Mouse (Mus musculus) liver, embryonic 14.5 days (tissue): ENCODE measurements around the gene Ccl28. TPM values are rescaled to one million over a fixed set of nuclear protein-coding genes. Genes with fewer than 3 reads are reported as not detected.

Experiments used
- ATAC-seq: fragments of 200-750 bp; cut with Nextera tagmentation; 2 replicates; pipeline ENCODE4 v1.8.0; 2017; ENCODE audit warnings: moderate number of reproducible peaks, mild to moderate bottlenecking, moderate library complexity; ENCODE audit not compliant: insufficient read depth
- DNase-seq, 3 experiments: peaks; one replicate each; pipeline ENCODE4 v3.0.0-alpha.2; 2012 to 2013; ENCODE audit warnings: low read depth in 3 of 3, low spot score in 3 of 3
- H3K27ac ChIP-seq: fragments of 300-500 bp; sonication (generic); 2 replicates; pipeline ENCODE4 v1.5.1; 2014; ENCODE audit warnings: moderate library complexity, mild to moderate bottlenecking, control low read depth, inconsistent platforms
- H3K27me3 ChIP-seq: fragments of 300-500 bp; sonication (generic); 2 replicates; pipeline ENCODE4 v1.6.1; 2014; ENCODE audit warnings: mild to moderate bottlenecking, low read length, moderate library complexity; ENCODE audit not compliant: control insufficient read depth, insufficient read depth
- H3K36me3 ChIP-seq: fragments of 300-500 bp; sonication (generic); replicated peaks from 2 replicates; pipeline ENCODE4 v1.6.1; 2014; ENCODE audit warnings: low read depth; ENCODE audit not compliant: control insufficient read depth, insufficient read depth
- H3K4me1 ChIP-seq, 2 experiments: fragments of 200-500 bp in 1 of 2; fragments of 300-500 bp in 1 of 2; sonication (generic) in 1 of 2; replicated peaks; 2 replicates each; pipeline ENCODE4 v1.6.1; 2012 to 2014; ENCODE audit warnings: antibody characterized with exemption in 1 of 2, inconsistent platforms in 1 of 2, low read length in 1 of 2; ENCODE audit not compliant: control insufficient read depth in 2 of 2, insufficient read depth in 2 of 2
- H3K4me2 ChIP-seq: fragments of 300-500 bp; sonication (generic); 2 replicates; pipeline ENCODE4 v1.6.1; 2014; ENCODE audit warnings: low read depth, mild to moderate bottlenecking, control low read depth, moderate library complexity
- H3K4me3 ChIP-seq, 2 experiments: fragments of 200-500 bp in 1 of 2; fragments of 300-500 bp in 1 of 2; sonication (generic) in 1 of 2; 2 replicates each; pipeline ENCODE4 v1.5.1; 2012 to 2014; ENCODE audit warnings: low read depth in 2 of 2, low read length in 2 of 2, mild to moderate bottlenecking in 2 of 2, control low read depth in 1 of 2, inconsistent platforms in 1 of 2, moderate library complexity in 1 of 2; ENCODE audit not compliant: insufficient read depth in 1 of 2
- H3K9ac ChIP-seq: fragments of 300-500 bp; sonication (generic); replicated peaks from 2 replicates; pipeline ENCODE4 v1.6.1; 2014; ENCODE audit warnings: mild to moderate bottlenecking, control low read depth, moderate library complexity
- H3K9me3 ChIP-seq: fragments of 300-500 bp; sonication (generic); 2 replicates; pipeline ENCODE4 v1.6.1; 2016; ENCODE audit warnings: low read length, mixed read lengths; ENCODE audit not compliant: control insufficient read depth
- CTCF ChIP-seq: IDR thresholded peaks from 2 replicates; pipeline ENCODE4 v1.5.1; 2016; ENCODE audit warnings: antibody characterized with exemption, low read depth, control low read depth
- EP300 ChIP-seq: IDR thresholded peaks from 2 replicates; pipeline ENCODE4 v1.6.1; 2016; ENCODE audit warnings: antibody characterized with exemption, low read depth
- WGBS: fragments of 180-500 bp; shearing (Covaris S2); extraction: QIAGEN DNeasy Blood & Tissue Kit; methylation state at CpG from one replicate; pipeline ENCODE4 v1.1.7; 2014; ENCODE audit not compliant: insufficient replicate concordance; 5-methylcytosine and 5-hydroxymethylcytosine counted together
- polyA plus RNA-seq, 2 experiments: library from polyadenylated mRNA; depleted of rRNA in 1 of 2; stranded (reverse) in 1 of 2; unstranded in 1 of 2; fragments of >200 nt; fragmentation: Nextera tagmentation in 1 of 2; extraction: Ambion mirVana in 1 of 2; gene quantifications; 2 replicates each; pipeline versions ENCODE4 v1.2.1 to v1.2.3; 2012 to 2014

Gene Ccl28
- polyA plus RNA-seq, 2 experiments = 0.01 TPM; not detected in 1

DNA sequence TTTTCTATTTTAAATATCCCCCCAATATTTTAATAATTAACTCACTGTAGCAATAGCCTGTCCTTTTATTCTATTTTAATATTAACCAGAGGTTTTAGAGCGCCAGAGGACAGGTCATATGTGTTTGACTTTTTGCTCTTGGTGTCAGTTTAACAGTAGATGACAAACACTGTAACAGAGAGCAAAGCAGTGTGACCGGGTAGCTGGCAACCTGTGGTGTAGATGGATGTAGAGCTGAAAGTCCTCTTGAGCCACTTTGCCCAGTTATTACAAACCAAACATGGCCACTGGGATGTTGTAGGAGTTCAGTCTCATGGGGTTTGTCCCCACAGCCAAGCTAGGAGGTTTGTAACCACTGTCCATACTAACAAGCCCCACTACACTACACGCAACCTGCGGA, 74.8 kb downstream of the Ccl28 start:
- no peak overlapping the region for H3K27ac ChIP-seq
- peaks cover 4% of the 10 kb centered on the region for H3K36me3 ChIP-seq
- TF ChIP-seq EP300 (no peak), CTCF (no peak)
- DNase-seq = no peak
- no peak overlapping the region for H3K4me3 ChIP-seq
- H3K4me1 ChIP-seq = 0 out of 4 replicates have a peak, but pooled peaks cover 2% of the 10 kb centered on the region in 2 experiments
- no peaks in the 10 kb centered on the region for H3K27me3 ChIP-seq
- no peak for ATAC-seq
- 69% methylated on average over 4 of the region's 4 CpGs for WGBS
- H3K9me3 ChIP-seq = no peaks in the 10 kb centered on the region
- no peak overlapping the region for H3K4me2 ChIP-seq
- no peak overlapping the region for H3K9ac ChIP-seq

Other genes starting within 250 kb of the Ccl28 start
- 6.1 and 9.5 TPM in 2 replicates for gene Paip1, start 195.2 kb upstream of the Ccl28 start, polyA plus RNA-seq (2012; rRNA removed)
- gene Paip1, start 195.2 kb upstream of the Ccl28 start, polyA plus RNA-seq (2014; fragmentation: Nextera tagmentation; extraction: Ambion mirVana) = 19.1 and 20.1 TPM in 2 replicates
- 16.1 and 19.5 TPM in 2 replicates for gene 4833420G17Rik, start 161.1 kb upstream of the Ccl28 start, polyA plus RNA-seq (2012; rRNA removed)
- 14.9 and 19.2 TPM in 2 replicates for gene 4833420G17Rik, start 161.1 kb upstream of the Ccl28 start, polyA plus RNA-seq (2014; fragmentation: Nextera tagmentation; extraction: Ambion mirVana)
- 0.84 and 0.88 TPM in 2 replicates for gene Tmem267, start 135.8 kb upstream of the Ccl28 start, polyA plus RNA-seq (2012; rRNA removed)
- 0.37 and 0.38 TPM in 2 replicates for gene Tmem267, start 135.8 kb upstream of the Ccl28 start, polyA plus RNA-seq (2014; fragmentation: Nextera tagmentation; extraction: Ambion mirVana)
- 0.11 and 0.31 TPM in 2 replicates for gene 3110070M22Rik, start 135.4 kb upstream of the Ccl28 start, polyA plus RNA-seq (2012; rRNA removed)
- gene 3110070M22Rik, start 135.4 kb upstream of the Ccl28 start, polyA plus RNA-seq (2014; fragmentation: Nextera tagmentation; extraction: Ambion mirVana) = 0.13 and 0.56 TPM in 2 replicates
- 55.0 and 76.5 TPM in 2 replicates for gene Hmgcs1, start 66.6 kb downstream of the Ccl28 start, polyA plus RNA-seq (2012; rRNA removed)
- gene Hmgcs1, start 66.6 kb downstream of the Ccl28 start, polyA plus RNA-seq (2014; fragmentation: Nextera tagmentation; extraction: Ambion mirVana) = 110 and 137 TPM in 2 replicates
- gene Nim1k, start 132.1 kb downstream of the Ccl28 start, polyA plus RNA-seq (2012; rRNA removed) = 0.01 and 0.02 TPM in 2 replicates
- gene Nim1k, start 132.1 kb downstream of the Ccl28 start, polyA plus RNA-seq (2014; fragmentation: Nextera tagmentation; extraction: Ambion mirVana) = 0.13 TPM in 1 of 2 replicates, not detected in the other
- 5.4 and 9.4 TPM in 2 replicates for gene Zfp131, start 167.1 kb downstream of the Ccl28 start, polyA plus RNA-seq (2012; rRNA removed)
- gene Zfp131, start 167.1 kb downstream of the Ccl28 start, polyA plus RNA-seq (2014; fragmentation: Nextera tagmentation; extraction: Ambion mirVana) = 11.7 and 13.9 TPM in 2 replicates
- not detected in 2 replicates for gene AF067063, start 206.4 kb downstream of the Ccl28 start, polyA plus RNA-seq (2012; rRNA removed)
- gene AF067063, start 206.4 kb downstream of the Ccl28 start, polyA plus RNA-seq (2014; fragmentation: Nextera tagmentation; extraction: Ambion mirVana) = not detected in 2 replicates
- gene D13Ertd608e, start 212.2 kb downstream of the Ccl28 start, polyA plus RNA-seq (2012; rRNA removed) = not detected in 2 replicates
- gene D13Ertd608e, start 212.2 kb downstream of the Ccl28 start, polyA plus RNA-seq (2014; fragmentation: Nextera tagmentation; extraction: Ambion mirVana) = not detected in 2 replicates